Mouse (Mus musculus): ENCODE data around the gene 1700022I11Rik.

Gene 1700022I11Rik

GRCm38 (mm10) chr4:43004951-43005350, 35.5 kb downstream of the 1700022I11Rik start:
- DNase-seq: no peak

GRCm38 (mm10) chr4:43005765-43006164, 36.4 kb downstream of the 1700022I11Rik start:
- peak; percentile 65 for DNase-seq

GRCm38 (mm10) chr4:43010161-43011038, 41.0 kb downstream of the 1700022I11Rik start, which contains the start of gene Fancg:
Gene Fancg (minus strand): TSS chr4:43010506.
- peak; percentile 89 for DNase-seq

GRCm38 (mm10) chr4:43012091-43012490, 42.7 kb downstream of the 1700022I11Rik start:
- DNase-seq: no peak

GRCm38 (mm10) chr4:43018156-43018555, 48.8 kb downstream of the 1700022I11Rik start:
- no peak for DNase-seq

- no peak for DNase-seq
Observed at GRCm38 (mm10) chr4:43019176-43019575, 49.8 kb downstream of the 1700022I11Rik start.

- DNase-seq: no peak
Observed at GRCm38 (mm10) chr4:43019641-43020465, 50.4 kb downstream of the 1700022I11Rik start.

- no peak for DNase-seq
Observed at GRCm38 (mm10) chr4:43020876-43021275, 51.5 kb downstream of the 1700022I11Rik start.

- DNase-seq: no peak
Observed at GRCm38 (mm10) chr4:43021341-43021740, 51.9 kb downstream of the 1700022I11Rik start.

- DNase-seq: no peak
Observed at GRCm38 (mm10) chr4:43024673-43025072, 55.3 kb downstream of the 1700022I11Rik start.

- DNase-seq: peak; percentile 93
Observed at GRCm38 (mm10) chr4:43025084-43025960, 55.9 kb downstream of the 1700022I11Rik start, which contains the start of gene Pigo. Gene Pigo (minus strand): TSS chr4:43025819.

- no peak for DNase-seq
Observed at GRCm38 (mm10) chr4:43029121-43029520, 59.7 kb downstream of the 1700022I11Rik start.

- DNase-seq: no peak
Observed at GRCm38 (mm10) chr4:43029749-43030148, 60.3 kb downstream of the 1700022I11Rik start.

GRCm38 (mm10) chr4:43030352-43030751, 60.9 kb downstream of the 1700022I11Rik start:
- DNase-seq: no peak

GRCm38 (mm10) chr4:43030780-43031230, 61.4 kb downstream of the 1700022I11Rik start:
- no peak for DNase-seq

GRCm38 (mm10) chr4:43031237-43031995, 62.0 kb downstream of the 1700022I11Rik start, which contains the start of gene Stoml2:
Gene Stoml2 (minus strand): TSS chr4:43031710.
- DNase-seq: peak; percentile 94

- DNase-seq: no peak
Observed at GRCm38 (mm10) chr4:43032501-43032900, 63.1 kb downstream of the 1700022I11Rik start.
